Mouse (Mus musculus): Measurements from ENCODE around the gene Vav2.

DNA sequence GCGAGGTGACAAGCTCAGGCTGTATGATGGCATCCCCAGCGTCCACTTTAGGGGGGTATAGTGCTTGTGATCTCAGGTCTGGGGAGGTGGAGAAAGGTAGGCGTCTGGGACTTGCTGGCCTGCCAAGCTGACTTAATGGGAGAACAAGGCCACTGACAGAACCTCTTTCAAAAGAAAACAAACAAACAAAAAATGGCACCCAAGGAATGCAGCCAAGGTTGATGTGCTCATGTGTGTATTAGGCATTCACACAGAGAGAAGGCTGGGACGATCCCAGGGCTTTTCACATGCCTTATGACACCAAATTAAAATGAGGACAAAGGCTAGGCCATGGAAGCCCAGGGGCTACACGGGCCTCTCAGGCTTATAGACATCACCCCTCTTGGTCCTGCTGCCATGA is 116.6 kb downstream of the Vav2 start:
- TF ChIP-seq CTCF (IDR thresholded peaks at IDR 0.05; ENCODE audit: control insufficient read depth, insufficient read depth, low read length) = no peak
- TF ChIP-seq POLR2A (IDR thresholded peaks at IDR 0.05; ENCODE audit: borderline replicate concordance, control insufficient read depth, low read depth, low read length) = no peak

Data from bone marrow, adult 2 months (tissue).